Mouse (Mus musculus): Measurements from ENCODE around the gene Spaca1. TPM values are rescaled to one million over a fixed set of nuclear protein-coding genes. Genes with fewer than 3 reads are reported as not detected.
A peak's percentile ranks its signal among the peaks of the same experiment; 100 is the strongest.
"Not testable (repeated sequence)": the region's sequence is repeated elsewhere in the genome, so short reads cannot be mapped to it uniquely, and the experiment has no call there.

The Spaca1 gene
- 0.68 and 0.79 TPM in 2 replicates for polyA plus RNA-seq (2011; ENCODE audit: insufficient read length, low read depth, missing spikeins)

- Histone ChIP-seq H3K27ac (ENCODE audit: insufficient read depth, low read length) (no peak within 1 kb of the TSS), H3K4me3 (ENCODE audit: insufficient read depth, low read length) (no peak within 1 kb of the TSS), H3K4me1 (ENCODE audit: control insufficient read depth, insufficient read depth, low read length) (no peaks in the 10 kb centered on the region)
- no peak for TF ChIP-seq POLR2A (IDR thresholded peaks at IDR 0.05; ENCODE audit: low read depth, low read length)
- no peak for TF ChIP-seq CTCF (IDR thresholded peaks at IDR 0.05; ENCODE audit: borderline replicate concordance, insufficient read depth, low read length)
Observed at GRCm38 (mm10) chr4:34049571-34050255, at the start of gene Spaca1. Gene Spaca1 (minus strand): TSS chr4:34050191.

- H3K4me3 ChIP-seq (ENCODE audit: insufficient read depth, low read length); H3K27ac ChIP-seq (ENCODE audit: insufficient read depth, low read length); H3K4me1 ChIP-seq (ENCODE audit: control insufficient read depth, insufficient read depth, low read length): not testable (repeated sequence)
Observed at GRCm38 (mm10) chr4:34087286-34087685, 37.3 kb upstream of the Spaca1 start.

- no peak overlapping the region for H3K4me3 ChIP-seq (ENCODE audit: insufficient read depth, low read length)
- TF ChIP-seq CTCF (IDR thresholded peaks at IDR 0.05; ENCODE audit: borderline replicate concordance, insufficient read depth, low read length), result no peak
- no peak for TF ChIP-seq POLR2A (IDR thresholded peaks at IDR 0.05; ENCODE audit: low read depth, low read length)
- H3K27ac ChIP-seq (ENCODE audit: insufficient read depth, low read length), result no peak overlapping the region
- H3K4me1 ChIP-seq (ENCODE audit: control insufficient read depth, insufficient read depth, low read length), result no peaks in the 10 kb centered on the region
Observed at GRCm38 (mm10) chr4:34081064-34081463, 31.1 kb upstream of the Spaca1 start.

- Histone ChIP-seq H3K4me1 (ENCODE audit: control insufficient read depth, insufficient read depth, low read length) (no peaks in the 10 kb centered on the region), H3K27ac (ENCODE audit: insufficient read depth, low read length) (no peak overlapping the region), H3K4me3 (ENCODE audit: insufficient read depth, low read length) (no peak overlapping the region)
- TF ChIP-seq CTCF (IDR thresholded peaks at IDR 0.05; ENCODE audit: borderline replicate concordance, insufficient read depth, low read length), result no peak
- no peak for TF ChIP-seq POLR2A (IDR thresholded peaks at IDR 0.05; ENCODE audit: low read depth, low read length)
Observed at GRCm38 (mm10) chr4:34069002-34069401, 19.0 kb upstream of the Spaca1 start.

- TF ChIP-seq CTCF (IDR thresholded peaks at IDR 0.05; ENCODE audit: borderline replicate concordance, insufficient read depth, low read length), result no peak
- no peak for TF ChIP-seq POLR2A (IDR thresholded peaks at IDR 0.05; ENCODE audit: low read depth, low read length)
- H3K4me3 ChIP-seq (ENCODE audit: insufficient read depth, low read length), result no peak overlapping the region
- H3K4me1 ChIP-seq (ENCODE audit: control insufficient read depth, insufficient read depth, low read length), result no peaks in the 10 kb centered on the region
- no peak overlapping the region for H3K27ac ChIP-seq (ENCODE audit: insufficient read depth, low read length)
Observed at GRCm38 (mm10) chr4:34058320-34058719, 8.3 kb upstream of the Spaca1 start.

GRCm38 (mm10) chr4:34026771-34027170 is 23.2 kb downstream of the Spaca1 start:
- Histone ChIP-seq H3K27ac (ENCODE audit: insufficient read depth, low read length) (no peak overlapping the region), H3K4me3 (ENCODE audit: insufficient read depth, low read length) (no peak overlapping the region), H3K4me1 (ENCODE audit: control insufficient read depth, insufficient read depth, low read length) (no peaks in the 10 kb centered on the region; the same call in 1 of the 2 replicates)
- TF ChIP-seq POLR2A (IDR thresholded peaks at IDR 0.05; ENCODE audit: low read depth, low read length) (no peak), CTCF (IDR thresholded peaks at IDR 0.05; ENCODE audit: borderline replicate concordance, insufficient read depth, low read length) (no peak)

GRCm38 (mm10) chr4:34021456-34021855 is 28.5 kb downstream of the Spaca1 start:
- Histone ChIP-seq H3K27ac (ENCODE audit: insufficient read depth, low read length) (peak overlapping the region; percentile 47; the same call in 1 of the 2 replicates), H3K4me3 (ENCODE audit: insufficient read depth, low read length) (no peak overlapping the region), H3K4me1 (ENCODE audit: control insufficient read depth, insufficient read depth, low read length) (no peaks in the 10 kb centered on the region)
- TF ChIP-seq CTCF (IDR thresholded peaks at IDR 0.05; ENCODE audit: borderline replicate concordance, insufficient read depth, low read length) (no peak), POLR2A (IDR thresholded peaks at IDR 0.05; ENCODE audit: low read depth, low read length) (no peak)

GRCm38 (mm10) chr4:33996382-33996781 is 53.6 kb downstream of the Spaca1 start:
- no peak overlapping the region for H3K27ac ChIP-seq (ENCODE audit: insufficient read depth, low read length)
- TF ChIP-seq POLR2A (IDR thresholded peaks at IDR 0.05; ENCODE audit: low read depth, low read length) (no peak), CTCF (IDR thresholded peaks at IDR 0.05; ENCODE audit: borderline replicate concordance, insufficient read depth, low read length) (no peak)
- no peak overlapping the region for H3K4me3 ChIP-seq (ENCODE audit: insufficient read depth, low read length)
- H3K4me1 ChIP-seq (ENCODE audit: control insufficient read depth, insufficient read depth, low read length), result no peaks in the 10 kb centered on the region

GRCm38 (mm10) chr4:33992687-33993086 is 57.3 kb downstream of the Spaca1 start:
- Histone ChIP-seq H3K4me3 (ENCODE audit: insufficient read depth, low read length) (no peak overlapping the region), H3K27ac (ENCODE audit: insufficient read depth, low read length) (no peak overlapping the region)
- TF ChIP-seq CTCF (IDR thresholded peaks at IDR 0.05; ENCODE audit: borderline replicate concordance, insufficient read depth, low read length) (no peak), POLR2A (IDR thresholded peaks at IDR 0.05; ENCODE audit: low read depth, low read length) (no peak)

GRCm38 (mm10) chr4:33988466-33989089 is 61.4 kb downstream of the Spaca1 start:
- Histone ChIP-seq H3K4me3 (ENCODE audit: insufficient read depth, low read length) (no peak overlapping the region), H3K27ac (ENCODE audit: insufficient read depth, low read length) (no peak overlapping the region), H3K4me1 (ENCODE audit: control insufficient read depth, insufficient read depth, low read length) (no peaks in the 10 kb centered on the region)
- no peak for TF ChIP-seq POLR2A (IDR thresholded peaks at IDR 0.05; ENCODE audit: low read depth, low read length)
- TF ChIP-seq CTCF (IDR thresholded peaks at IDR 0.05; ENCODE audit: borderline replicate concordance, insufficient read depth, low read length), result no peak

More at GRCm38 (mm10) chr4:33992687-33993086, 57.3 kb downstream of the Spaca1 start:
- no peaks in the 10 kb centered on the region for H3K4me1 ChIP-seq (ENCODE audit: control insufficient read depth, insufficient read depth, low read length)

Other genes with a start within 250 kb of the Spaca1 start
- 0.67 and 1.1 TPM in 2 replicates for gene Cnr1, start 125.6 kb downstream of the Spaca1 start, polyA plus RNA-seq (2011; ENCODE audit: insufficient read length, low read depth, missing spikeins)